Mouse (Mus musculus) hindlimb bud, embryonic 11.5 days (tissue): ENCODE measurements at regions not wholly inside any gene's neighbourhood (a gene's known extent, or its start where the extent isn't known, plus 50 kb on each side); places are given as distances from the start of the nearest gene placed in this dataset.
A peak's percentile ranks its signal among the peaks of the same experiment; 100 is the strongest.

Source experiments
- DNase-seq: peaks from one replicate; pipeline ENCODE4 v3.0.0-alpha.2; 2012; ENCODE audit warnings: low read depth, low spot score; ENCODE audit errors: extremely low spot score

DNA sequence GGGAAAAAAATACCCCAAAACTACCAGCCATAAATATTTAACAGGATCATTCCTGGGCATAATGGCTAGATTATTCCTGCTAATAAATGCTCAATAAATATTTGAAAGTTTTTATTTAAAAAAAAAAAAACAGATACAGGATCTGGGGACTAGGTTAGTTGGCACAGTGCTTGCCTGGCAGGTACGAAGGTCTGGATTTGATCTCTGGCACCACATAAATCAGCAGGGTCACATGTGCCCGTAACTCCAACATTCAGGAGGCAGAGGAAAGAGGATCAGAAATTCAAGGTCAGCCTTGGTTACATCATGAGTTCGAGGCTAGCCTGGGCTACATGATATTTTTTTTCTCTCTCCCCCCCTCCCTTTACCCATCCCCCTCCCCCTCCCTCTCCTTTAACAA lies 248.5 kb downstream of the Atp23 start:
- no peak for DNase-seq

DNA sequence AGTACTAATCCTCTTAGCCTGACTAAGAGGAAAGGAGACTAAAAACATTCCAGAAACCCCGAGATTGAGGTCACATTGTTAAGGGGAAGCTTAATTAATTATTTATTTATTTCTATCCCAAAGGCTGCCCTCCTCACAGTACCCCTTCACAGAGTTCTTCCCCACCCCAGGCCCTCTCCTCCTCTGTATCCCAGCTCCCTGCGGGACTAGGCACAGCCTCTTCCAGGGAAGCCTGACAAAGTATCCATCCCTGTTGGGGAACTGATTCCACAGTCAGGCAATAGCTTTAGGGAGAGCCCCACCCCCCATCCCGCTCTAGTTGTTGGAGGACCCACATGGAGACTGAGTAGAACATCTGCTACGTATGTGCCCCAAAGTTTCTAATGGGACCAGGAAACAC lies 254.6 kb downstream of the Atp23 start:
- no peak for DNase-seq

DNA sequence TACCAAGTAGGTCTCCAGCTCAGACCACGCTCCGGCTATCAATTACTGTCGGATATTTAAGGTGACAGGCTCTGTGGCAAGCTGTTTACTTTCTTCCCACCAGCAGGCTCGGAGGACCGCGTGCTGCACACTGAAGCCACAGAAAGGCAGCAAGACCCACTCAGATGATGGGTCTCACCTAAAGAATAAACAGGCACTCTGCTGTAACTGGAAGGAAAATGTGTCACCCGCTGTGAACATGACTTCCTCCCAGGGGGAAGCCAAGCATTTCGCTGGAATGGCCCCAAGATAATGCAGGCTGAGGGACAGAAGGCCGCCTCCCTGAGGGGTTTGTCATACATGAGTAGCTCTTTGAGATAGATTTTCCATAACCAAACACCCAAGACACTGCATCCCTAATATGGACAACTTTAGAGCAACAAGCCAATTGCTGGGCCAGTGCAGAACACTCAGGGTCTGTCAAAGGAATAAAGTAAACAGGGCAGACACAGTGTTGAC lies 259.3 kb downstream of the Atp23 start:
- DNase-seq: no peak

DNA sequence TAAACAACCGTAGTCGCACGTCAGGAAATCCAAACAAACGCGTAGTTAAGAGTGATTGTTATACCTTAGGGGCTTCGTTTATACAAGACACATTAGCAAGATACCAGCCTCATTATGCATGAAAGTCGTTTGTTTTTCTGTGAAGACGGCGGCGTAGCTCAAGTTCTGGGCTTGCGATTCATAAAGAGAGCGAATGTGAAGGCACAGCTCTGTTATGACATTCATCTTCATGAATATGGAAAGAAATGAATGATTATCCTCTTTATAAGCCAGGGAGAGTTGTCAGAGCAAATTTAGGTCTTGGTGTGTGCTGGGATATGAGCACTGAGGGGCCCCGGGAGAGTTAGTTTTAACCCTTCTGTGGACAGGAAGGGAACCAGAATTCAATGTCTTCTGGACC lies 266.4 kb downstream of the Atp23 start:
- no peak for DNase-seq

DNA sequence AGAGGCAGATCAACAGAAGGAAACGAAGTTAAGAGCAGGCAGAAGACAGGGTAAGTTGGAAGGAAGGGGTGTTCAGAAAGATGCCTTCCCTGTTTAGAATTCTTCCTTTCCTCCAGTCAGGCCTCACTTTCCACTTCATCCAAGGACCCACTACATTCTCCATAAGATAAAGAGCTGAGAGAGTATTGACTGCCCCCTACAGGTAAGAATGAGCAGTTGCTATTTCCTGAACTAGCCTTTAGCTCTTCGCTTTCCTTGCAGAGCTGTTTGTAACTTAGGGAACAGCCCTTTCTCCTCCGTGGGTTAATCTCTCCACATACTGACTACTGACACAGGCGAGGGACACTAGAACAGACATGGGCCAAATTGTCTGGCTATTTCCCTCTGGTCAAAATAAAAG lies 273.1 kb downstream of the Atp23 start:
- no peak for DNase-seq

DNA sequence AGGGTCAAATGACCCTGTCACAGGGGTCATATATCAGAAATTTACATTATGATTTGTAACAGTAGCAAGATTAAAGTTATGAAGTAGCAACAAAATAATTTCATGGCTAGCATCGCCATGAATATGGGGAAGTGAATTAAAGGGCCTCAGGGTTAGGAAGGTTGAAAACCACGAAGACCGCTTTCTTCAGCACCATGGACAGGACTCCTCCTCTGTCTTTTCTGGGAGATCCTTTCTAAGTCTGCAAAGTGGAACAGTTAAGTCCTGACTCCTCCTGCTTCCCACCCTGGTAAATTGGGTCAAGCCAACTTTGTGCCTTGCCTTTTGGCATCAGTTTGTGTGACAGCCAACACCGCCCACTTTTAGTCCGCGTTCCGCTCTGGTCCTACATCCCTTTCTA lies 275.7 kb downstream of the Atp23 start:
- peak; percentile 50 for DNase-seq

DNA sequence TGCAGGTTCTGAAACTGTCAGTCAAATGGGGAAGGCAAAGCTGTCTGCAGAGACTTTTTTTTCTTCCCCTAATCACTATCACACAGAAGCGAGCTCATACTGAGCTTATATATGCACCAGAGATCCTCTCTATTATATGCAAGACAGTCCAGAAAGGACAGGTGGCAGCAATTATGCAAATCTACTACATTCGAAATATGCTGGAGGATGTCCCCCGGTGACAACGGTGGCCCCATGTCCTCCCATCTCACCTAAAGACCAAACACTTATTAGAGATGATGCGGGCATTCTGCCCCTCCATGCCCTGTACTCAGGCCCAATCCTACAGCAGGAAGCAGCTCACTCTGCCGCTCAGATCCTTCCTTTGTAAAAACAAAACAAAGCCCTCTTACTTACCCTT lies 280.4 kb downstream of the Atp23 start:
- DNase-seq: no peak

DNA sequence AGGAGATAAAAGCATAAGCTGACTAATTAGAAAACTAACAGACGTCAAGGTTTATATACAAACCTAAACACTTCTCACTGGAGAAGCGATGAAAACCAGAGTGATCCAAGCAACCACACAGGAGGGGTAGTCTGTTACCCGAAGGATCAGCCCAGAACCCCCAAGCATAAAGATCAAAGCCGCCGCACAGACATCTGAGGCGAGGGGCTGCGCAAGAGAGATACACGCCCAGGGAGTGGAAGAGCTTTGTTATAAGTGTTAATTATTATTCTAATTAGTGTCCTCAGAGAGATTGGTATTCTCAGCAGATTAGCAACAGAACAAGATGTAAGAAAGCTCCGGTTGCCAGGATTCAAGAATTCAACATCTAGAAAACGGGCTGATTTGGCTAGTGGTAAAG lies 281.2 kb downstream of the Atp23 start:
- DNase-seq: no peak

DNA sequence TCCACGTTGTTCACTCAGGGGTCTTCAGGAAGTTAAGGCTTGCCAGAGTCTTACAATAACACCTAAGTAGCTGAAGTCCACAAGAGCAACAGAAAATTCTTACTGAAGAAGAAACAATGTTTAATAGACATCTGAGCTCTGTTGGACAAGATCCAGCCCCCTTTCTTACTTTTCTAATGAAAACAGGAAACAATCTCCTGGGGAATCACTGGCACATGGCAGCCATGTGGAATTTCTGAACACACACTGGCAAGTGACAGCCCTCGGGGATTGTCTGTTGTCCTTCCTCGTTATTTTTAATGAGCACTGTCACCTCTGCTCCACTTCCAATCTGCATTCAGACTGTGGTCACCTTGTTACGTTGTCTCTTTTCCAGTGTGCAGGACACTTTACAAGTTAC lies 288.9 kb downstream of the Atp23 start:
- DNase-seq: no peak

DNA sequence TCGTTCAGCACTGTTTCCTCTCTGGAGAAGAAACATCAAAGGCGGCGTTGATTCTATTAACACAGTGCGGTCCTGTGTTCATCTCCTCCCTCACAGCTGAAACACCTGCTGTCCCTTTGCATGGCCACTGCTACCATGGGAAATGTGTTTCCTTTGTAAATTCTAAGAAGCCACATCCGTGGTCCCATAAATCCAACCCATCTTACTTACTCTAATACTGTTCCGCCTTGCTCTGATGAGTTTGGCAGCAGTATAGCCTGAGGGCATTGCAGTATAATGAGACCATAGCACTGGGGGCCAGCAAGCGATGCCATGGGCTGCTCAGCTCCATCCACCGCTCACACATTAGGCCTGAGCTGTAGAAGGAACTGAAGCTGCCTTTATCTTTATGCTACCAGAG lies 290.6 kb downstream of the Atp23 start:
- DNase-seq: no peak

DNA sequence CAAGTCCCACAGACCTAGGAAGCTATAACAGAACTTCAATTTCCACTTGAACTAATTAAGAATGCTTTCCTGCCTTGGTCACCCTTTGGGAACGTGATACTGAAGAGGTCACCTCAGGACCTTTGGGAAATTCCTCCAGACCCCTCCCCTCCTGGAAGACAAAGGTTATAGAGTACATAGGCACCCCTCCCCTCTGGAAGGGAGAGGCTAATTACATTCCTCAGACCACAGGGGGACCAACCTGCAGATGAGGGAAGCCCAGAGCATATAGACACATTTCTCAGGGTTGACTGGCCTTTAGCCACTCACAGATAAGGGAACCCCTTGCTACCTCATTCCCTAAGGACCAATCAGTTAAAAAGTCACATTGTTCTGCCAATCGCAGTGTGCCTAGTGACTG lies 301.5 kb downstream of the Atp23 start:
- no peak for DNase-seq

DNA sequence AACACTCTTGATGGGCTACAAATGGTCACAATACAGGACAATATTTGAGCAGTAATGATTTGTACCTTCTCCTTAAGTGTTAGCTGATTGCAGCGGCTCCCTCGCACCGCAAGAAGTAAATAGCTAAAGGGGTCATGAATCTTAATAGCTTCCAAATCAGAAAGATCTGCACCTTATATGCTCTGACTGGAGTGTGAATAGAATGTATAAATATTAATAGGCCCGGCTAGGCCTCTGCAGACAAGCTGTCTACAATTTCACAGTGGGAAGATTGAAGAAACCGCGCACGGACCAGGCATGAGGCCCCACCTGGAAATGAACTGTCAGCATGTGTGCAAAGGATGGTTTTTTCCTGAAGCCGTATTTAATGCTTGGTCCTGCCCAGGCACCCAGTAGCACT lies 333.0 kb downstream of the Atp23 start:
- no peak for DNase-seq

DNA sequence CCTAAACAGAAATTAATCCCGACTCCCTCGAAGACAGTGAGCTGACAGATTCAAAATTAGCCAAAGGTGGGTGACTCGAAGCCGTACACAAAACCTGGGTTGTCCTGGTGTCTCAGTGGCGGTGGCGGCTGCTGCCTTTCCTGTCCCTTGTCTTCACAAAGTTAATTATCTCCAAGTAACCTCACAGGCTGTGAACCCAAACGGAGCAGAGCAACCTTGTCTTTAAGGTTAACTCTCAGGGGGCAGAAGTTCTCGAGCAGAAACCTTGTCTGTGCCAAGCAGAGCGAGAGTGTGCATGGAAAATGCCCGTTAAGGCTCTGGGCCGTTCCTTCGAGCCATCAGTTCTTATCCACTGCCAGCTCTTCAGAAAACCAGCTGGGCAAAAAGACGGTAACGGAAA lies 335.8 kb downstream of the Atp23 start:
- DNase-seq: no peak

DNA sequence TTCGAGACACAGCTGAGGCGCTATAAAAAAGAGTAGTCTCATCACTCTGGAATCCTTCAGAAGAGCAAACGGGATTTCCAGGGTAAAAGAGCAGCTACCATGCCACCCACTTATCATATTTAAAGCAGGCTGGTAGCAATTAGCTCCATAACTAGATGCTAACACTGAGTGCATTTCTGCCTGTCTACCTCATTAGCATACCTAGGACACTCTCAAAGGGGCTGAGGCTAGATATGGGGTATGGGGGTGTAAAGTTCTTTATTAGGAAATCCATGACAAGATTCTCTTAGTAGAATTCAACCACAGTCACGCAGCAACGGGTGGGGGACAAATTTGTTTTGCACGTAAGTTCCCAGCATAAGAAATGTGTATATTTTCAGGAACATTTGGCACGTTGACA lies 346.1 kb downstream of the Atp23 start:
- DNase-seq: no peak

DNA sequence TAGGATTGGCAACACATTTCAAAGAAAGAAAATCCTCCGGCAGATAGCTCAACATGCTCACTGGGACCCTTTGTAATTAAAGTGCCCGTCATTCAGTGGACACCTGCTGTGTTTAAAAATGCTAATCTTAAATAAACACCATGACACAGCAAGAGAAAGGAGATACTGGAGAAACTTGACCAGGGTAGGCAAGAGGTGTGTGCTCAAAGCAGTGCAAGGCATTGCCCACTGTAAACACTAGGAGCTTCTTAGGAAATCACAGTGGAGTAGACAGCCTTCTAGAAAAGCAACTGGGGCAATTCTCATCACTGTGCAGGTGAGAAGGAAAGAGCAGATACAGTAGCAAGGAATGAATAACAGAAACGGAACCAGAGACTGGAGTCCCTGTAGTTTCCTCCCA lies 369.2 kb downstream of the Atp23 start:
- DNase-seq: no peak

DNA sequence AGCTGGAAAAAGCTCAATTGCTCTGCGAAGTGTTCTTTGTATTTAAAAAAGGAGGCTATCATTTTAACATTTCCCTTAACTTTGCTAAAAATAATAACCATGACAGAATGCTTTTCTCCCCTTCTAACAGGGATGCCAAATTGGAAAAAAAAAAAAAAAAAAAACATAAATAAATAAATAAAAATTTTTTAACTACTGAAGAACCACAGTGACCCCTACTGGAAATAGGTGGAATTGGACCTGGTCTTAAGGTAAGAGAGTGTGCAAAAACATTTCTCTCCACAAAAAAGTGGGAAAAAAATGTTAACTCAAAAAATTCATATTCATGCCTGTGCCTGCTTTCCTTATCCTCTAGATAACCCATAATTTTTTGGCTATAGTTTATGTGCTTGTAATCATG lies 369.8 kb downstream of the Atp23 start:
- DNase-seq: no peak

DNA sequence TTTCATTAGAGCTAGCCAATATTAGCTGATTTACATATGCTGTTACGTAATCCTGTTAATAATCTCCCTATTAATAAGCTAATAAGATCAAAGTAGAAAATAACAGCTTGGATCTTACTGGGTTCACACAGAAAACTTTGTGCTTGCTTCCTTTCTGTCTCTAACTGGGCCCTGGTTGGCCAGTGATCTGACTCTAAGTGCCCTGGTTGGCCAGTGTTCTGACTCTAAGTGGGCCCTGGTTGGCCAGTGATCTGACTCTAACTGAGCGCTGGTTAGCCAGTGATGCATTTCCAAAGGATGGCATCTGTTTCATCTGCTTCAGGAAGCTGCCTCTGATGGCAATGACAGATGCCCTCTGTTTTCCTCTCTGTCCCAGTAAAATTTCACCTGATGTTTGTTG lies 372.4 kb downstream of the Atp23 start:
- DNase-seq: no peak

DNA sequence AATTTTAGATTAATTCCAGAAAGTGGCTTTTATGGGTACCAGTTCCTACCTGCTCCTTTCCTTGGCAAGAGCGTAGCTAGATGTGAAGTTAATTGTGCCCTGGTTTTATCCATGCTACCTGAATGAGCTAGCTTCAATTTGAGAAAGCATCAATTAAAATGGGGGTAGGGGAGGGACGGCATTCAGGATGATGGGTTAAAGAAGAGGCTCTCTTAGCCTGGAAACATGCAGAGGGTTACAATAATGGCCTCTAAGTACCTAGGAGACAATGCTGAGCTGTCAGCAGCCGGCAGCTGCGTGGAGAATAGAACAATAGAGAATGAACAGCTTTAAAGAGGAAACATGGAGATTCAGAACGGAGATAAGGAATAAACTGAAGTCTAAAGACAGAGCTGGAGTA lies 375.0 kb downstream of the Atp23 start:
- no peak for DNase-seq

DNA sequence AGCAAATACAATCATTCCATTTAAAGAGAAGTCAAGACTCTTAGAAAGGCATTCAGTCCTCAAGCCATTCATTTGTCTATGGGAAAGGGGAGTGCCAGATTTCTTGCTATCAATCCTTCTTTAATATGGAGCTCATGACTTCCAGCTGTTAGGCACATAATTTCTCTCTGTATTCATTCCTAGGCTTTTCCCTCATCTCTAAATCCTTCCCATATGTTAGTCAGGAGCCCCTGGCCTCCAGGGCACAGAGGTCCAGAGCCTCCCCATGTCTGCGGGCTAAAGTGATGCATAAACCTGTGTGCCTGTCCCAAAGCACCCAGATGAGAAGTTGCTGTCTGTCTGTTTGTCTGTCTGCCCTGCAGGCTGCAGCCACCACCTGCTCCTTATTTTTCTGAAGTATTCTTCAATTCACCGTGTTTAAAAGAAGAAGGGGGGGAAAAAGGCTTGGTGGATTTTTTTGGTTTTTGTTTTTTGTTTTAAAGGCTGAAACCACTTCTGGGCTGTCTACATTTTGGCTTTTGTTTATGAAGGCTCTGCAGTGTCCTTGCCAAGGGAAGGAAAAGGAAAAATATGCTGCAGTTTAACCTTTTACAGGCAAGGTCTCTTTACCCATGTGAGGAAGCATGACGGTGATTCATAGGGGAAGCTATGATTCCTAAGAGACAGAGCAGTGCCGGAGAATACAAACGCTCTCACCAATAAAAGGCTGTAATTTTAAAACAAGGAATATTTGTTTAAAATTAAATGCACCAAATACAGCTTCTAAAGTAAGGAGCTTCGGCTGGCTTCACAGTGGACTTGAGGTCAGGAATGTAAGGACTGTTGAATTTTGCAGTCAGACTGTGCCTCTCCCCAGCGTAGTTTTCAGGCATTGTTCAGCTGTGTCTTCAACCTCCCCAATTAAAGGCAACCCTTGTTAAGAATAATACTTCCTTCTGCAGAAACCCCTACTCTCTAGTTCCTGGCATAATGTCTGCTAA lies 379.0 kb downstream of the Atp23 start:
- no peak for DNase-seq

DNA sequence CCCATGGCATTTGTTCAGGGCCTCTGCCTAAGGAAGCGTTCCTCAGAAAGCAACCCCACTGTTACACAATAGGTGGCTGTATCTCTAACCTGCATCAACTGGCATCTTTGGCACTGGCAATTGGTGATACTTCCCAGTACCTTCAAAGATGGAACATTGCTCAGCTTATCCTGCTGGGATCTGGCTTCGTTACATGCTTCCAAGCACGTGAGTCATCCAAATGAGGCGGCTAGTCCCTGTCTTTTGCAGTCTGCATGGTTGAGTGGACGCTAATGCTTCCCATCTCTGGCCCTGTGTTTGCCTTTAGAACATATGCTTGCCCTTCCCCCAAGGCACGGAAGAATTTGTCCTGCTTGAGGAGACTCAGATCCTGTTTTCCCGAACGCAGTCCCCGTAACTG lies 380.2 kb downstream of the Atp23 start:
- DNase-seq: no peak

DNA sequence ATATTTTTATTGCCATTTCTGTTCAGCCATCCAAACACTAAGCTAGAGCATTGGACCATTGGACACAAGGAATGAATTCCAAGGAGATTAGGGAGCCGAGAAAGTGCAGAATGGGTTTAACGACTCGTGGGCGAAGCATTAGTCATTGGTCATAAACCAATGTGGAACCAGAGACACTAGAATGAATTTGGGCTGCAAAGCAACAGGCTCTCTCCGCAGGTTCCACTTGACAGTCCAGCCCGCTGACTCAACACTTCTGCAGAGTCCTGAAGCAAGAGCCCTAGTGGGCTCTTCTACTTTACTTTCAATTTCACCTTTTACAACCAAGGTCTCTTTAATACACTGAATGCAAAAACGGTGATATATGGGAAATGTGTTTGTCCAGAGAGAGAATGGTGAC lies 388.0 kb downstream of the Atp23 start:
- DNase-seq: no peak

DNA sequence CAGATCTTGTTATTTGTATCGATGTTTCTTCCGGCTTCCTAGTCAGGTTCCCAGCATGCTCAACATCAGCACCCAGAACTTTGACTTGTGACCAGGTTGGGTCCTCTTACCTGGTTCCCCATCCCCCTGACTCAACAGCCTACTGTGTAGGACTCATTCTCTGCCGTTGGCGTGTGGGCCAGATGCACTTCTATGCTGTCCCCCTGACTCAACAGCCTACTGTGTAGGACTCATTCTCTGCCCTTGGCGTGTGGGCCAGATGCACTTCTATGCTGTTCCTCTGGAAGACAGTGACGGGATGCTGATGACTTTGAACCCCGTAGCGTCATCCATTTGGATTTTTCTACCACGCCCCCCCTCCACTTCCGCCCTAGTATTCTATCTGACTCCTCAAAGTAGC lies 389.6 kb downstream of the Atp23 start:
- no peak for DNase-seq

DNA sequence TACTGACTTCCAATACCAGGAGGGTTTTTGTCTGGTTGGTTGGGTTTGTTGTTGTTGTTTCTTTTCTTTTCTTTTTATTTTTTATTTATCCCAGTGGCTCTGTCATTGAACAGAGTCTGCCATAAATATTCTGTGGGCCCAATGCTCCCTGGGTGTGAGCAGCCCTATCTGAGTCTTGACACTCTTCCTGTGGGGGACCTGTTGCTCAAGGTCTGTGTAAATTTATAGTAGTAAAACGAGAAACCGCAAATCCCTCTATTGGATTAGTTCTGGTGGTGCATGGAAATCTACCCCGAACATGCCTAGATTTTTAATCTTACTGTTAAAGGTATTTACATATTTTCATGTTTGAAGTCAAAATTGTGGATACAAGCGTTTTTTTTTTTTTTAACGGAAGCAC lies 395.2 kb downstream of the Atp23 start:
- no peak for DNase-seq
